Mouse (Mus musculus): ENCODE results near the gene Fbn1.

GRCm38 (mm10) chr2:125447274-125447898 is 60.4 kb downstream of the Fbn1 start:
- TF ChIP-seq CTCF (IDR thresholded peaks at IDR 0.05; ENCODE audit: borderline replicate concordance, extremely low read depth, insufficient read depth, insufficient read length) (no peak), POLR2A (IDR thresholded peaks at IDR 0.05; ENCODE audit: borderline replicate concordance, extremely low read depth, insufficient read depth, insufficient read length, poor library complexity, severe bottlenecking) (no peak)

Measured in brain, embryonic 14.5 days (tissue).